Mouse (Mus musculus) brown adipose tissue, adult 24 weeks (tissue): Measurements from ENCODE around the gene Maml3. TPM values are rescaled to one million over a fixed set of nuclear protein-coding genes. Genes with fewer than 3 reads are reported as not detected.

Experiments used
- H3K27ac ChIP-seq: fragments of 200-500 bp; replicated peaks from 2 replicates; pipeline ENCODE4 v1.5.1; 2012; ENCODE audit warnings: low read depth, mild to moderate bottlenecking, low read length
- H3K4me1 ChIP-seq: fragments of 200-500 bp; 2 replicates; pipeline ENCODE4 v1.6.1; 2012; ENCODE audit warnings: low read length, mixed read lengths; ENCODE audit not compliant: control insufficient read depth, insufficient read depth, insufficient read length
- H3K4me3 ChIP-seq: fragments of 200-500 bp; 2 replicates; pipeline ENCODE4 v1.5.1; 2012; ENCODE audit warnings: low read depth, mild to moderate bottlenecking, low read length, moderate library complexity; ENCODE audit not compliant: insufficient read depth
- polyA plus RNA-seq: library from polyadenylated mRNA; stranded (reverse); fragments of >200 nt; gene quantifications from 2 replicates; pipeline ENCODE4 v1.2.4, GENCODE M21; 2012; ENCODE audit not compliant: missing spikeins, insufficient read depth, insufficient read length

Maml3 gene
- polyA plus RNA-seq, 1 experiment: 1.0 TPM

- H3K4me3 ChIP-seq: no peak overlapping the region
- peaks cover 3% of the 10 kb centered on the region; the same call in 1 of the 2 replicates for H3K4me1 ChIP-seq
Observed at GRCm38 (mm10) chr3:51866446-51866845, 238.4 kb downstream of the Maml3 start.

GRCm38 (mm10) chr3:51861631-51862030 lies 243.2 kb downstream of the Maml3 start:
- no peak overlapping the region for H3K4me3 ChIP-seq
- no peaks in the 10 kb centered on the region for H3K4me1 ChIP-seq
- H3K27ac ChIP-seq: no peak overlapping the region

More at GRCm38 (mm10) chr3:51866446-51866845, 238.4 kb downstream of the Maml3 start:
- H3K27ac ChIP-seq: no peak overlapping the region

GRCm38 (mm10) chr3:51860458-51860857 lies 244.4 kb downstream of the Maml3 start:
- no peak overlapping the region for H3K27ac ChIP-seq
- H3K4me3 ChIP-seq: no peak overlapping the region
- no peaks in the 10 kb centered on the region for H3K4me1 ChIP-seq

- H3K27ac ChIP-seq: no peak overlapping the region
- H3K4me3 ChIP-seq: no peak overlapping the region
- H3K4me1 ChIP-seq: no peaks in the 10 kb centered on the region; the same call in 1 of the 2 replicates
Observed at GRCm38 (mm10) chr3:51859208-51859607, 245.7 kb downstream of the Maml3 start.

GRCm38 (mm10) chr3:51854152-51854551 lies 250.7 kb downstream of the Maml3 start:
- Histone ChIP-seq H3K4me3 (no peak overlapping the region), H3K4me1 (no peaks in the 10 kb centered on the region; the same call in 1 of the 2 replicates), H3K27ac (no peak overlapping the region)

GRCm38 (mm10) chr3:51853610-51854009 lies 251.3 kb downstream of the Maml3 start:
- Histone ChIP-seq H3K27ac (no peak overlapping the region), H3K4me1 (no peaks in the 10 kb centered on the region; the same call in 1 of the 2 replicates), H3K4me3 (no peak overlapping the region)

GRCm38 (mm10) chr3:51852692-51853091 lies 252.2 kb downstream of the Maml3 start:
- Histone ChIP-seq H3K4me1 (no peaks in the 10 kb centered on the region; the same call in 1 of the 2 replicates), H3K4me3 (no peak overlapping the region), H3K27ac (no peak overlapping the region)

- H3K27ac ChIP-seq: no peak overlapping the region
- no peak overlapping the region for H3K4me3 ChIP-seq
- H3K4me1 ChIP-seq: no peaks in the 10 kb centered on the region; the same call in 1 of the 2 replicates
Observed at GRCm38 (mm10) chr3:51851596-51851995, 253.3 kb downstream of the Maml3 start.

GRCm38 (mm10) chr3:51849462-51849861 lies 255.4 kb downstream of the Maml3 start:
- Histone ChIP-seq H3K4me3 (no peak overlapping the region), H3K27ac (no peak overlapping the region), H3K4me1 (no peaks in the 10 kb centered on the region; the same call in 1 of the 2 replicates)

GRCm38 (mm10) chr3:51847262-51847661 lies 257.6 kb downstream of the Maml3 start:
- H3K4me1 ChIP-seq: no peaks in the 10 kb centered on the region; the same call in 1 of the 2 replicates
- no peak overlapping the region for H3K27ac ChIP-seq
- H3K4me3 ChIP-seq: no peak overlapping the region

GRCm38 (mm10) chr3:51844255-51844654 lies 260.6 kb downstream of the Maml3 start:
- H3K27ac ChIP-seq: no peak overlapping the region
- H3K4me1 ChIP-seq: no peaks in the 10 kb centered on the region; the same call in 1 of the 2 replicates
- H3K4me3 ChIP-seq: no peak overlapping the region

- no peak overlapping the region for H3K27ac ChIP-seq
- no peaks in the 10 kb centered on the region for H3K4me1 ChIP-seq
Observed at GRCm38 (mm10) chr3:51842140-51842539, 262.7 kb downstream of the Maml3 start.

GRCm38 (mm10) chr3:51841598-51841997 lies 263.3 kb downstream of the Maml3 start:
- no peak overlapping the region for H3K27ac ChIP-seq
- no peaks in the 10 kb centered on the region for H3K4me1 ChIP-seq
- no peak overlapping the region for H3K4me3 ChIP-seq

More at GRCm38 (mm10) chr3:51842140-51842539, 262.7 kb downstream of the Maml3 start:
- H3K4me3 ChIP-seq: no peak overlapping the region

GRCm38 (mm10) chr3:51841177-51841576 lies 263.7 kb downstream of the Maml3 start:
- H3K4me3 ChIP-seq: no peak overlapping the region
- no peak overlapping the region for H3K27ac ChIP-seq
- H3K4me1 ChIP-seq: no peaks in the 10 kb centered on the region

GRCm38 (mm10) chr3:51840095-51840805 lies 264.6 kb downstream of the Maml3 start:
- Histone ChIP-seq H3K4me1 (no peaks in the 10 kb centered on the region), H3K27ac (no peak overlapping the region)

GRCm38 (mm10) chr3:51839353-51839715 lies 265.5 kb downstream of the Maml3 start:
- Histone ChIP-seq H3K27ac (no peak overlapping the region), H3K4me1 (no peaks in the 10 kb centered on the region), H3K4me3 (no peak overlapping the region)

More at GRCm38 (mm10) chr3:51840095-51840805, 264.6 kb downstream of the Maml3 start:
- no peak overlapping the region for H3K4me3 ChIP-seq
